Mouse (Mus musculus) heart, embryonic 15.5 days (tissue): ENCODE results near the gene Cyp1a1. TPM values are rescaled to one million over a fixed set of nuclear protein-coding genes. Genes with fewer than 3 reads are reported as not detected.
"Not testable (repeated sequence)": the region's sequence is repeated elsewhere in the genome, so short reads cannot be mapped to it uniquely, and the experiment has no call there.

Experiments used
- ATAC-seq: fragments of 200-750 bp; cut with Nextera tagmentation; replicated peaks from 2 replicates; pipeline ENCODE4 v1.8.0; 2017; ENCODE audit warnings: low read depth, moderate TSS enrichment; ENCODE audit not compliant: insufficient number of reproducible peaks, insufficient read depth, low FRiP score
- H3K27ac ChIP-seq: fragments of 300-500 bp; sonication (generic); 2 replicates; pipeline ENCODE4 v1.5.1; 2015; ENCODE audit warnings: mild to moderate bottlenecking, inconsistent platforms
- H3K27me3 ChIP-seq: fragments of 300-500 bp; sonication (generic); 2 replicates; pipeline ENCODE4 v1.6.1; 2015; ENCODE audit warnings: inconsistent platforms
- H3K36me3 ChIP-seq: fragments of 300-500 bp; sonication (generic); 2 replicates; pipeline ENCODE4 v1.6.1; 2015; ENCODE audit warnings: mild to moderate bottlenecking, inconsistent platforms
- H3K4me1 ChIP-seq: fragments of 300-500 bp; sonication (generic); replicated peaks from 2 replicates; pipeline ENCODE4 v1.6.1; 2015; ENCODE audit warnings: inconsistent platforms
- H3K4me2 ChIP-seq: fragments of 300-500 bp; sonication (generic); 2 replicates; pipeline ENCODE4 v1.6.1; 2015; ENCODE audit warnings: inconsistent platforms, mild to moderate bottlenecking, moderate library complexity
- H3K4me3 ChIP-seq: fragments of 300-500 bp; sonication (generic); 2 replicates; pipeline ENCODE4 v1.5.1; 2015; ENCODE audit warnings: mild to moderate bottlenecking, inconsistent platforms
- H3K9ac ChIP-seq: fragments of 300-500 bp; sonication (generic); 2 replicates; pipeline ENCODE4 v1.6.1; 2015; ENCODE audit warnings: mild to moderate bottlenecking, inconsistent platforms
- H3K9me3 ChIP-seq: fragments of 300-500 bp; sonication (generic); replicated peaks from 2 replicates; pipeline ENCODE4 v1.6.1; 2016; ENCODE audit warnings: inconsistent platforms
- WGBS: fragments of 180-500 bp; shearing (Covaris S2); methylation state at CpG from one replicate; pipeline ENCODE4 v1.1.7; 2015; ENCODE audit warnings: mixed read lengths; 5-methylcytosine and 5-hydroxymethylcytosine counted together
- polyA plus RNA-seq: library from polyadenylated mRNA; unstranded; fragments of >200 nt; fragmentation: Nextera tagmentation; extraction: Ambion mirVana; gene quantifications from 2 replicates; pipeline ENCODE4 v1.2.1, GENCODE M21; 2015

Cyp1a1 gene
- polyA plus RNA-seq, 1 experiment from 2014 or later, result not detected

- Histone ChIP-seq H3K4me3 (peak within 1 kb of the TSS; percentile 89), H3K36me3 (peaks cover 4% of the 10 kb centered on the region; the same call in 1 of the 2 replicates), H3K9me3 (no peaks in the 10 kb centered on the region; the same call in 1 of the 2 replicates), H3K27ac (peak within 1 kb of the TSS; percentile 84), H3K4me1 (peaks cover 10% of the 10 kb centered on the region), H3K9ac (peak within 1 kb of the TSS; percentile 83), H3K27me3 (no peaks in the 10 kb centered on the region), H3K4me2 (peak within 1 kb of the TSS; percentile 81)
- WGBS, result under 1% methylated on average over 23 of the region's 23 CpGs
- ATAC-seq, result peak; percentile 94
Observed at GRCm38 (mm10) chr9:57708068-57708719, 20.5 kb downstream of the Cyp1a1 start, which contains the start of gene Edc3. Gene Edc3 (plus strand): TSS chr9:57708540.

GRCm38 (mm10) chr9:57708720-57709274 lies 21.1 kb downstream of the Cyp1a1 start:
- H3K27me3 ChIP-seq, result no peaks in the 10 kb centered on the region
- H3K27ac ChIP-seq, result peak overlapping the region; percentile 84
- peak; percentile 39 for ATAC-seq
- 1% methylated on average over 35 of the region's 39 CpGs for whole genome bisulfite sequencing
- no peaks in the 10 kb centered on the region; the same call in 1 of the 2 replicates for H3K9me3 ChIP-seq
- H3K4me3 ChIP-seq, result peak overlapping the region; percentile 89
- peak overlapping the region; percentile 83 for H3K9ac ChIP-seq
- H3K4me1 ChIP-seq, result peaks cover 10% of the 10 kb centered on the region
- H3K36me3 ChIP-seq, result peaks cover 9% of the 10 kb centered on the region; the same call in 1 of the 2 replicates
- H3K4me2 ChIP-seq, result peak overlapping the region; percentile 81

- H3K9me3 ChIP-seq, H3K27ac ChIP-seq, H3K9ac ChIP-seq, H3K4me2 ChIP-seq, H3K27me3 ChIP-seq, ATAC-seq, H3K4me3 ChIP-seq: not testable (repeated sequence)
- WGBS, result 80% methylated on average over 5 of the region's 5 CpGs
- Histone ChIP-seq H3K36me3 (peaks cover 20% of the 10 kb centered on the region), H3K4me1 (peaks cover 10% of the 10 kb centered on the region)
Observed at GRCm38 (mm10) chr9:57710214-57710613, 22.5 kb downstream of the Cyp1a1 start.

- Histone ChIP-seq H3K4me1 (peaks cover 10% of the 10 kb centered on the region), H3K4me3 (no peak overlapping the region), H3K27ac (no peak overlapping the region), H3K36me3 (peaks cover 37% of the 10 kb centered on the region), H3K9me3 (no peaks in the 10 kb centered on the region; the same call in 1 of the 2 replicates), H3K4me2 (no peak overlapping the region), H3K9ac (no peak overlapping the region), H3K27me3 (no peaks in the 10 kb centered on the region)
- WGBS, result 63% methylated on average over 2 of the region's 2 CpGs
- ATAC-seq, result no peak
Observed at GRCm38 (mm10) chr9:57712194-57712593, 24.5 kb downstream of the Cyp1a1 start.

- Histone ChIP-seq H3K4me3 (no peak overlapping the region), H3K4me2 (no peak overlapping the region), H3K4me1 (peaks cover 5% of the 10 kb centered on the region), H3K27ac (no peak overlapping the region), H3K27me3 (no peaks in the 10 kb centered on the region), H3K9me3 (no peaks in the 10 kb centered on the region), H3K36me3 (peaks cover 65% of the 10 kb centered on the region), H3K9ac (no peak overlapping the region)
- no peak for ATAC-seq
- 91% methylated on average over 7 of the region's 7 CpGs for WGBS
Observed at GRCm38 (mm10) chr9:57718408-57718807, 30.7 kb downstream of the Cyp1a1 start.

- no peak overlapping the region for H3K4me3 ChIP-seq
- H3K9ac ChIP-seq, result no peak overlapping the region
- peaks cover 49% of the 10 kb centered on the region for H3K36me3 ChIP-seq
- no peak for ATAC-seq
- H3K27me3 ChIP-seq, result no peaks in the 10 kb centered on the region
- peaks cover 10% of the 10 kb centered on the region for H3K4me1 ChIP-seq
- H3K27ac ChIP-seq, result no peak overlapping the region
- H3K9me3 ChIP-seq, result no peaks in the 10 kb centered on the region
- no peak overlapping the region for H3K4me2 ChIP-seq
- WGBS, result 89% methylated on average over 3 of the region's 3 CpGs
Observed at GRCm38 (mm10) chr9:57720736-57721135, 33.0 kb downstream of the Cyp1a1 start.

- WGBS, result 86% methylated on average over 1 of the region's 1 CpGs
- Histone ChIP-seq H3K4me3 (no peak overlapping the region), H3K4me2 (no peak overlapping the region), H3K36me3 (peaks cover 42% of the 10 kb centered on the region), H3K9me3 (no peaks in the 10 kb centered on the region), H3K9ac (no peak overlapping the region), H3K4me1 (peaks cover 13% of the 10 kb centered on the region), H3K27me3 (no peaks in the 10 kb centered on the region), H3K27ac (no peak overlapping the region)
- no peak for ATAC-seq
Observed at GRCm38 (mm10) chr9:57722371-57722770, 34.6 kb downstream of the Cyp1a1 start.

GRCm38 (mm10) chr9:57723315-57723715 lies 35.6 kb downstream of the Cyp1a1 start:
- ATAC-seq, result peak; percentile 53
- H3K4me3 ChIP-seq, result no peak overlapping the region
- H3K4me2 ChIP-seq, result no peak overlapping the region
- H3K4me1 ChIP-seq, result peaks cover 13% of the 10 kb centered on the region
- H3K9me3 ChIP-seq, result no peaks in the 10 kb centered on the region
- H3K27me3 ChIP-seq, result no peaks in the 10 kb centered on the region
- H3K36me3 ChIP-seq, result peaks cover 43% of the 10 kb centered on the region
- H3K9ac ChIP-seq, result no peak overlapping the region
- WGBS, result 43% methylated on average over 5 of the region's 5 CpGs
- H3K27ac ChIP-seq, result peak overlapping the region; percentile 37

- ATAC-seq, result no peak
- peaks cover 39% of the 10 kb centered on the region for H3K36me3 ChIP-seq
Observed at GRCm38 (mm10) chr9:57723796-57724195, 36.1 kb downstream of the Cyp1a1 start.

GRCm38 (mm10) chr9:57724701-57725100 lies 37.0 kb downstream of the Cyp1a1 start:
- H3K4me3 ChIP-seq, result no peak overlapping the region
- peaks cover 13% of the 10 kb centered on the region for H3K4me1 ChIP-seq
- no peaks in the 10 kb centered on the region for H3K27me3 ChIP-seq
- H3K36me3 ChIP-seq, result peaks cover 37% of the 10 kb centered on the region
- no peak overlapping the region for H3K9ac ChIP-seq
- no peak overlapping the region for H3K27ac ChIP-seq
- WGBS, result 94% methylated on average over 3 of the region's 3 CpGs
- ATAC-seq, result no peak
- H3K9me3 ChIP-seq, result no peaks in the 10 kb centered on the region
- H3K4me2 ChIP-seq, result no peak overlapping the region

More at GRCm38 (mm10) chr9:57723796-57724195, 36.1 kb downstream of the Cyp1a1 start:
- Histone ChIP-seq H3K9me3 (no peaks in the 10 kb centered on the region), H3K4me3 (no peak overlapping the region), H3K27ac (peak overlapping the region; percentile 37), H3K9ac (no peak overlapping the region), H3K27me3 (no peaks in the 10 kb centered on the region), H3K4me2 (no peak overlapping the region), H3K4me1 (peaks cover 13% of the 10 kb centered on the region)
- WGBS, result 65% methylated on average over 5 of the region's 5 CpGs

GRCm38 (mm10) chr9:57728312-57728711 lies 40.6 kb downstream of the Cyp1a1 start:
- no peaks in the 10 kb centered on the region for H3K9me3 ChIP-seq
- H3K27me3 ChIP-seq, result no peaks in the 10 kb centered on the region
- no peak overlapping the region for H3K4me2 ChIP-seq
- H3K4me1 ChIP-seq, result peaks cover 9% of the 10 kb centered on the region
- no peak overlapping the region for H3K27ac ChIP-seq
- no peak overlapping the region for H3K9ac ChIP-seq
- 86% methylated on average over 1 of the region's 1 CpGs for WGBS
- ATAC-seq, result no peak
- peaks cover 22% of the 10 kb centered on the region for H3K36me3 ChIP-seq
- no peak overlapping the region for H3K4me3 ChIP-seq
